Mouse (Mus musculus) MN1 (cell line): Measurements from ENCODE around the gene Rab6b.
"Not testable (repeated sequence)": the region's sequence is repeated elsewhere in the genome, so short reads cannot be mapped to it uniquely, and the experiment has no call there.

Experiments used
- DNase-seq: peaks from one replicate; pipeline ENCODE4 v3.0.0-alpha.2; 2016; ENCODE audit warnings: low spot score

The Rab6b gene

GRCm38 (mm10) chr9:103145351-103145750 lies 33.8 kb downstream of the Rab6b start:
- DNase-seq: no peak

- no peak for DNase-seq
Observed at GRCm38 (mm10) chr9:103146257-103146656, 34.7 kb downstream of the Rab6b start.

- no peak for DNase-seq
Observed at GRCm38 (mm10) chr9:103146703-103147102, 35.1 kb downstream of the Rab6b start.

GRCm38 (mm10) chr9:103147103-103147502 lies 35.5 kb downstream of the Rab6b start:
- no peak for DNase-seq

- DNase-seq: no peak
Observed at GRCm38 (mm10) chr9:103149074-103149799, 37.6 kb downstream of the Rab6b start.

GRCm38 (mm10) chr9:103153286-103153685 lies 41.7 kb downstream of the Rab6b start:
- DNase-seq: no peak

- DNase-seq: no peak
Observed at GRCm38 (mm10) chr9:103154568-103154967, 43.0 kb downstream of the Rab6b start.

GRCm38 (mm10) chr9:103155158-103155557 lies 43.6 kb downstream of the Rab6b start:
- not testable (repeated sequence) for DNase-seq

- no peak for DNase-seq
Observed at GRCm38 (mm10) chr9:103163806-103164205, 52.2 kb downstream of the Rab6b start.

- DNase-seq: no peak
Observed at GRCm38 (mm10) chr9:103168046-103168445, 56.5 kb downstream of the Rab6b start.

- DNase-seq: no peak
Observed at GRCm38 (mm10) chr9:103168771-103169170, 57.2 kb downstream of the Rab6b start.

- DNase-seq: peak; percentile 11
Observed at GRCm38 (mm10) chr9:103174771-103175519, 63.4 kb downstream of the Rab6b start.

GRCm38 (mm10) chr9:103175692-103176091 lies 64.1 kb downstream of the Rab6b start:
- no peak for DNase-seq

- peak; percentile 29 for DNase-seq
Observed at GRCm38 (mm10) chr9:103180303-103180702, 68.7 kb downstream of the Rab6b start.

- DNase-seq: peak; percentile 79
Observed at GRCm38 (mm10) chr9:103180807-103181565, 69.4 kb downstream of the Rab6b start.

- DNase-seq: no peak
Observed at GRCm38 (mm10) chr9:103181886-103182285, 70.3 kb downstream of the Rab6b start.

GRCm38 (mm10) chr9:103184855-103185254 lies 73.3 kb downstream of the Rab6b start:
- no peak for DNase-seq

GRCm38 (mm10) chr9:103185946-103186345 lies 74.4 kb downstream of the Rab6b start:
- no peak for DNase-seq

- DNase-seq: no peak
Observed at GRCm38 (mm10) chr9:103186747-103187146, 75.2 kb downstream of the Rab6b start.

GRCm38 (mm10) chr9:103188416-103188815 lies 76.8 kb downstream of the Rab6b start:
- DNase-seq: no peak

GRCm38 (mm10) chr9:103201561-103202260 lies 90.1 kb downstream of the Rab6b start, which contains the start of gene Srprb:
Gene Srprb (minus strand): TSS chr9:103202137.
- DNase-seq: peak; percentile 91

GRCm38 (mm10) chr9:103205786-103206185 lies 94.2 kb downstream of the Rab6b start:
- DNase-seq: no peak
